15 mouse cellular contexts compared by ENCODE assay signal in the genomic region with DNA sequence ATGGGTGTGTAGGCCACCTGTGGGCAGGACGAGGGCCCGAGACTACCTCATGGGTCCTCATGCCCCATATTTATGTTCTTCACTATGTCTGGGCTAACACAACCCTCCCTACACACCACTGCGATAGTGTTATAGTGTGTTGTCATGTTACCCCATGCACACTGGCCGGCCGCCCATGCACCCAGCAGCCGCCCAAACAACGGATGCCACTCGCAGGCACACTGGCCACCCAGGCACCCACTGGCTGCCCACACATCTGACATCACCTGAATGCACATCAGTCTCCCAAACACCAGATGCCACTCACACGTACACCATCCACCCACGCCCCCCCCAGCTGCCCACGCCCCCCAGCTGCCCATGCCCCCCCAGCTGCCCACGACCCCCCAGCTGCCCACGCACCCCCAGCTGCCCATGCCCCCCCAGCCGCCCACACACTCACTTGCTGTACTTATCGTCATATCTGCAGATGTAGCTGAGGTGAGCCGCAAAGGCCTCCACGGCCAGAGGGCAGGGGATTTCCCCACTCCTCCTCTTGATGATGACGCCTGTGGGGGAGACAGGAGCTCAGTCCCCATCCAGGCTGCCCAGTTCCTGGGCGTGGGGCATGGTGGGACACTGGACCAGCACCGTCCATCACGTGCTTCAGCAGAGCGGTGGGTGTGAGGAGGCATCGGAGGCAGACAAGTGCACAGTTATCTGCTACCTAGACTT.
"Had no signal": no experiment of that assay in that cellular context is flagged by ENCODE, and none has a peak within 500 bp of the region (broad histone marks: within the 10 kb centered on the region; RNA-seq: fewer than 3 reads in every experiment).

No protein-coding gene starts in this region.

- H3K4me3 ChIP-seq: limb, embryonic 10.5 days; liver, embryonic 15.5 days; midbrain, embryonic 12.5 days; myocyte; neural tube, embryonic 12.5 days; stomach, embryonic 15.5 days had no signal

- H3K36me3 ChIP-seq: limb, embryonic 10.5 days; liver, embryonic 15.5 days; midbrain, embryonic 12.5 days; stomach, embryonic 15.5 days had no signal

- DNase-seq: kidney, adult 11 months; kidney, adult 9 months; kidney, postnatal 14 days; layer of hippocampus, postnatal 36 days; lung, adult 2 months; lung, postnatal 4 days; thymus, postnatal 36 days had no signal

- H3K9me3 ChIP-seq: limb, embryonic 10.5 days; liver, embryonic 15.5 days; midbrain, embryonic 12.5 days; neural tube, embryonic 12.5 days; stomach, embryonic 15.5 days had no signal

- ATAC-seq: lung, postnatal 0 days had no signal

- H3K27ac ChIP-seq: limb, embryonic 10.5 days; liver, embryonic 15.5 days; midbrain, embryonic 12.5 days; neural tube, embryonic 12.5 days; stomach, embryonic 15.5 days had no signal

- H3K4me1 ChIP-seq: limb, embryonic 10.5 days; liver, embryonic 15.5 days; midbrain, embryonic 12.5 days; neural tube, embryonic 12.5 days; stomach, embryonic 15.5 days had no signal

- H3K9ac ChIP-seq: liver, embryonic 15.5 days; midbrain, embryonic 12.5 days; neural tube, embryonic 12.5 days; stomach, embryonic 15.5 days had no signal

- H3K27me3 ChIP-seq: liver, embryonic 15.5 days; midbrain, embryonic 12.5 days; neural tube, embryonic 12.5 days; stomach, embryonic 15.5 days had no signal

- H3K4me2 ChIP-seq: liver, embryonic 11.5 days; liver, embryonic 15.5 days; midbrain, embryonic 12.5 days; neural tube, embryonic 12.5 days; stomach, embryonic 15.5 days had no signal
